Mouse (Mus musculus): ENCODE data around the gene Suclg2. TPM values are rescaled to one million over a fixed set of nuclear protein-coding genes. Genes with fewer than 3 reads are reported as not detected.
A peak's percentile ranks its signal among the peaks of the same experiment; 100 is the strongest.
"Not testable (repeated sequence)": the region's sequence is repeated elsewhere in the genome, so short reads cannot be mapped to it uniquely, and the experiment has no call there.

Suclg2 gene
- total RNA-seq, 4 experiments from 2014 or later = 157 to 172 (median 167) TPM

- peak; percentile 70 for DNase-seq (ENCODE audit: low spot score)
These were observed 96.8 kb downstream of the Suclg2 start for GRCm38 (mm10) chr6:95621821-95622220.

DNA sequence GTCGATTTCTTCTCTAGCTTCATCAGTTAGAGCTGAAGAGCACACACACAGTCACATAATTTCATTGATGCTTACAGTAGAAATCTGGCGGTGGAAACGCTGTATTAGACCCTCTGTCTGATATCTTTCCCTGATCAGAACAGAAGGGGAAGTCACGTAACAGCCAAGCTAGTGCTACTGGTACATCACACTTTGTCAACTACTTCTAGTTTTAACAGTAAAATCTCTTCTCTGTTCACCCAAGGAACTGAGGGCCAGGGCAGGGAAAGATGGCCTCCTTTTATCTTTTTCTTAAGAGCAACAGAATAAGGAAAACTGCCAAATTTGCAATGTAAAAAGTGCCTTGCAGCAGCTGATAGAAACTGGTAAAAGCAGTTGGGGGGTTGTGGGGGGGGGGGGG lies 97.8 kb downstream of the Suclg2 start:
- DNase-seq (ENCODE audit: low spot score) = no peak

DNA sequence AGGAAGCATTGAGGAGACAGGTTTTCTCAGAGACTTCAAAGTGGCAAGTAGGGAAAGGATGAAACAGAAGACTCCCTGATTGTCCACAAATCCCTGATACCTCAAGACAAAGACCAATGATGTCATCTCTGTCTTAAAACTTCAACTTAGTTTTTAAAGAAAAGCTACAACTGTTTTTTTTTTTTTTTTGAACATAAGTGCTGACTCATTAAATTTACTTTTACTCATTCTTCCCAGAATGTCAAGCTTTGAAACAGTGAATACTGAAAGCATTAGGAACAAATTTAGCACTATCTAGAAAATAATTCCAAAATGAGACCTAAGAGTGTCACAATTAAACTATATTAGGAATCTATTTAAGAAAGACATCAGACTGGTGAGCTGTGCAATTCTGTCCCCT lies 98.8 kb downstream of the Suclg2 start:
- DNase-seq (ENCODE audit: low spot score) = no peak

DNA sequence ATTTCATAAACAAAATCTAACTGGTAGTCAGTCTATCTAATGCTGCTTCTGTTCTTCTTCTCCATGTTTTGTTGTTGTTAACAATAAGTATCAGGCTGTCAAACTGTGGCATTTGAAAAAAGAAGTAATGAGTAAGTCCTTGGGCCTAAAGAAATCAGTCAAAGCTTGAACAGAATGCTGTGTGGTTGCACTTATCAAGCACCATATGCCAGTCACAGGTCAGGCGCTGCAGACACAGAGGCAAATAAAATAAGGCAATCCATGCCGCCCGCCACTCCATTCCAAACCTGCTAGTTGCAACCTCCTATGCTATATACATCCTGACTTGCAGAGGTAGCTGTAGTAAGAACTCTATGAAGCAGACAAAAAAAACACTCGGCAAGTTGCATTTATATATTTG lies 100.2 kb downstream of the Suclg2 start:
- DNase-seq (ENCODE audit: low spot score) = no peak

- DNase-seq (ENCODE audit: low spot score) = no peak
These were observed 105.4 kb downstream of the Suclg2 start for GRCm38 (mm10) chr6:95613228-95613627.

DNA sequence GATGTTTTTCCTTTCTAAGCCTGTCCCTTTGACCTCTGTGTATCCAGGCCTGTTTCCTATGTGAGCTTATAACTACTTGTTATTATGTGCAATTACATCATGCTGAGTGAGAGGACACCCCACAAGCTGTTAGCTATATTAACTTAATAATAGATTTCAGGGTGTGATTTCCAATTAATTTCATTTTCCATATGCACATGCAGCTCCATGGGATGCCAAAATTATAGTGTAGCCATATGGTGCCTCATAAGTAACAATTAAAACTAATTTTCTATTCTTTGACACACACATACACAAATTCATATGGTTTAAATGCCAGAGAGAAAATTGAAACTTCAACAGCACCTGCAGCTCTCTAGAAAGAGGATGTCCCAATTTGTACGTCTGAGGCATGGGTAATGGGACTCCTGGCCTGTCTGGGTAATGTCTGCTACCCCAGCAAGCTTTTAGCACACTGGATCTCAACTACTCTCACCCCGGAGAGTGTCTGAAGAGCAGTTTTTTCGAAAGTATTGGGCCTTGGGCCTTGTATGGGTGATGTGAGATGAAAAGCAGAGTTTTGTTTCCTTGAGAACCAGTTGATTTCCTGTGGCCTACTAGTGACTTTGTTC lies 106.1 kb downstream of the Suclg2 start:
- no peak for DNase-seq (ENCODE audit: low spot score)

DNA sequence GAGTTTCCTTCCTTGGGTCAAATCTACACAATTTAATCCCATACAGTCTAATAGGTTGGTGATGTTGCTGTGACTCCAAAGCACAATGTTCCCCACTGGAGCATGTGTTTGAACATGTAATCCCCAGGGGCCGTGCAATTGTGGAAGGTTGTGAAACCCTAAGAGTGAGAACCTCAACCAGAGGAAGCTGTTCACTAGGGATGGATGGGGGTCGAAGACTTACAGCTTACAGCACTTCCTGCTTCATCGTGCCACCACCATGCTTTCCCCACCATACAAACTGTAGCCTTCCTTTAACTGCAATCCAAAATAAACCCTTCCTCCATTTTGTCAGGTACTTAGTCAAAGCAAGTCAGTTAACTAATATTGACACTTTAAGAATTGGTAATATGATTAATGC lies 107.5 kb downstream of the Suclg2 start:
- no peak for DNase-seq (ENCODE audit: low spot score)

GRCm38 (mm10) chr6:95608123-95608522 lies 110.5 kb downstream of the Suclg2 start:
- DNase-seq (ENCODE audit: low spot score) = no peak

DNA sequence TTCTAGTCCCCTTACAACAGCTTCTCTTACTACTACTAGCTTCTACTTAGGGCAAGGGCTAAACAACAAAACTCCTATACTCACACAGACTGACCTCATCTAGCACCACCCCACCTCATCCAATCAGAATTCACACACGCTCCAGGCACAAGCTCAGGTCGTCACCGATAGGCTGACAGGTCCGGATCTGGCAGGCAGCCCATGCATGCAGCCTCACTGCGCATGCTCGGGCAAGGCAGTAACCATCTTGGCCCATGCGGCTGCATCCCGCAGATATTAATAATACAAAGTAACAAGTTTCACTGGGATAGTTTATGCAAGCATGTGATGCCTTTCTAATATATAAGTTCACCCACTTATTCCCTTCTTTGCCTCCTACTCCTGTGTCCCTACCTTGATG lies 117.9 kb downstream of the Suclg2 start:
- DNase-seq (ENCODE audit: low spot score) = not testable (repeated sequence)

- peak; percentile 25 for DNase-seq (ENCODE audit: low spot score)
These were observed 121.5 kb downstream of the Suclg2 start for GRCm38 (mm10) chr6:95596766-95597750.

DNA sequence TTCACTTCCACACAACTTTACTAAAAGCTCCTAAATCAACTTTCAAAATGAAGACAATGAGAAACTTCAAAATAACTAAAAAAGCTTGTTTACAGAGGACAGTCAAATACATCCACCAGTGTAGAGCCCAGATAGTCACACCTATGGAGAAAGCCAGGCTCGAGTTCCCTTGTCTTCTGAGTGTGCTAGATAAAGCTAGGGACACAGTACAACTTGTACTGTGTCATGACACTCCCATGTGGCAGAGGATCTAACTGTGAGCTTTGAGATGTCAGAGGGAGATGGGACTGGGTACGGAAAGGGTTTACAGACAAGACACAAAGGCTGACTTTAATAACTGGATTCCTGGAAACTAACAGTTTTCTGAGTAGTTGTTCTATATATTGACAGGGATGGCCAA lies 122.7 kb downstream of the Suclg2 start:
- no peak for DNase-seq (ENCODE audit: low spot score)

DNA sequence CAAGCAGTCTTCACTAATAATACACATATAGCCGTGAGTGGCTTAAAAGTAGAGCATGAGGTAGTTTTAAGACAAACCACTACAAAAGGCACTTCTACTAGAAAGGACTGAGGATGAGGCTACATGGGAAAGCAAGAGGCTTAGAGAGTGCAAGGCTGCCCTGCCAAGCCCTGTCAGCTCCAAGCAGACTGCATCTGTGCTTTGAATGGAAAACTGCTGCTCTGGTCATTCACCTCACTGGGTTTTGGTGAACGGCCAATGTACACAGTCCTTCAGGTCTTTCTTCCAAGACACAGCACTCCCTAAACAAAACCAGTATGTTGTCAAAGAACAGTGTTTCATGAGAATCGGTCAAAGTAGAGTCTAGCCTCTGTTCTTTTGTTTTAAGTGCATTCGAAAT lies 124.4 kb downstream of the Suclg2 start:
- DNase-seq (ENCODE audit: low spot score) = no peak

- DNase-seq (ENCODE audit: low spot score) = no peak
These were observed 126.2 kb downstream of the Suclg2 start for GRCm38 (mm10) chr6:95592396-95592795.

GRCm38 (mm10) chr6:95590463-95590862 lies 128.1 kb downstream of the Suclg2 start:
- DNase-seq (ENCODE audit: low spot score) = no peak

DNA sequence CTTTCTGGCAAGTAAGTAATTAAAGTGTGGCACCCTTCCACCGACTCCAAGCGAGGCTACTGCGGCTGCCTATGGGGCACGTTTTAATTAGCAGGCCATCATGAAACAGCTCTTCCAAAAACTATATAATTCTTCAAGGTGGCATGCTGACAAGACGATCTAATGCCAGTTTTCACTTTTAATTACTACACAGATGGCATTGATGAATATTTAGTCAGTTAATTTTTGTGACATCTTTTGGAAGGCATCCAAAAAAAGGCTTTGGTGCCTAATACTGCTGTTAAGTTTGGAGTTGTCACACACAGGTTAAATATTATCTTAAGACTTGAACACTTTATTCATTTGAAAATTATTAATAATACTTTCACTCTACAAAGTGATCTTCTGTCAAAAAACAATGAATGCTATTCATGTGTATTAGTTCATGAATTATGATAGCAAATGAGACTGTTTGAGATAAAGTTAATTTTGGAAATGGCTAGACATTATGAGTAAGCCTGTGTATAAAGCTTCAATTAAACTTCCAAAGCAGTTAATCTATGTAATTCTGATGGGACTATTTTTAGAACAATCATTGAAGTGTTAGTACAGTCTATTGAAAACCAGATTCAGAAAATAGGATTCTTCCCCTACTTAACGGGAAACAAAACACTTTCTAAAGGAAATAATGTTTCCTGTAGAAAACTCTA lies 131.3 kb downstream of the Suclg2 start:
- no peak for DNase-seq (ENCODE audit: low spot score)

DNA sequence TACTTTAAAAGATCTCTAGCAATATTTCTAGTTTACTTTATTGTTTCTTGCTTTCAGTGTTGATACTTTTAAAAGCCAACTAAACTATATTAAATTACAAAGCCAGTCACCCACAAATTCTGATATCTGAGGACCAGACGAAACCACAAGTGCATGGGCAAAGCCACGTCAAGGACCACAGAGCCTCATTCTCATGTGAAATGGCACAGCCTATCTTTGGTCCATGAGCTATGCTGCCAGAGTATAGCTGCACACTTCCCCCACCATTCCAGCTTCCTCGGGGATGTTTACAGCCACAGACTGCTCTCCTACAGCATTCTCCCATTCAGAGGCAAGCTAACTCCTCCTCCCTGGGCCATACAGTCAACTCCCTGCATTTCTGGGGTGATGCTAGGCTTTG lies 136.7 kb downstream of the Suclg2 start:
- no peak for DNase-seq (ENCODE audit: low spot score)

GRCm38 (mm10) chr6:95579792-95580191 lies 138.8 kb downstream of the Suclg2 start:
- no peak for DNase-seq (ENCODE audit: low spot score)

- no peak for DNase-seq (ENCODE audit: low spot score)
These were observed 143.1 kb downstream of the Suclg2 start for GRCm38 (mm10) chr6:95575531-95575930.

- DNase-seq (ENCODE audit: low spot score) = no peak
These were observed 143.7 kb downstream of the Suclg2 start for GRCm38 (mm10) chr6:95574867-95575266.

DNA sequence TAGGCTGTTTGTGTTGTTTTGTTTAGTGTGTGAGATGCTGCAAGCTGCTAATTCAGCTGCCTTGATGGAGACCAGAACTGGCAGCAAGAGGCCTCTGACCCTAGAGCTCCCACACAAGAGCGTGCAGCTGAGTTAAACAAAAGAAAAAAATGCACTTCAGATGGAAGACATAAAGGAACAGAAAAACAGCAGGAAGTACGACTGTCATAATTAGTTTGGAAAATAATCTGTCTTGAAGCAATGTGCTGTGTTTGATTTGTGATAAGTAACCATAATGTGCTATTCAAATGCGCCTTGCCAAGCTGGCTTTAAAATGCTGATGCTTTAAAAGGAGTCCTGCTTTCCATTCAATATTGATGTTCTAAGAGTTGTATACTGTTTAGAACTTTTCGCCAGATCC lies 144.2 kb downstream of the Suclg2 start:
- DNase-seq (ENCODE audit: low spot score) = no peak

DNA sequence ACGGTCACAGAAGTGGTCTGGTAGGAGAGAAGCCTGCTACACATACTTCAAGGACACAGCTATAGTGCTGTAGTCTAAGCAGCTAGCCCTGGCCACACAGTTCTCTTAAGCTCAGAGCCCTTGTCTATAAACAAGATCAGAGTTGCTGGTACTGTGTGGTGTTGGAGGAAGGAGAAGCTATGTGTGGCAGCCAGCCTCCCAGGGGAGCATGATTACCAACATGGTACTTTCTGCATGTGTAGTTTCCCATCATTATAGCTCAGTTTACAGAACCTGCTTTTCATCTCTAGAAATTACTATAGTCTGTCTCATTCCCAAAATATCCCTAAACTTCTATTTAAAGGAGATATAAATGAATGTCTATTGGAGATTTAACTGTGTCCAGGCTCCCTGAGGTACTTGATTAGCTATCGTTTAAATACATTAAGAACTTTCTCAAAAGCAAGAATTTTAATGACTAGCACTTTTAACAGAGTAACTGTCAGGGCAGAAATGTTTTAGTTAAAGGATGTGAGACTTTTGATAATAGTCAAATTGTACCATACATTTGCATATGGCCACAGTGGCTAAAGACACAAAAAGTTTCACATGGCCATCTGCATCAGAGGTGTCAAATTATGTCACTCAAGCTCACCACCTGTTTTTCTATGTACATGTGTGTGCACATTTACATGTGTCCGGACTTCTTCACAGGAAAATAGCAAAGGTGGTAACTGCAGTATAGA lies 145.4 kb downstream of the Suclg2 start:
- no peak for DNase-seq (ENCODE audit: low spot score)

- DNase-seq (ENCODE audit: low spot score) = no peak
These were observed 147.0 kb downstream of the Suclg2 start for GRCm38 (mm10) chr6:95571620-95572019.
